Mouse (Mus musculus) limb, embryonic 14.5 days (tissue): ENCODE measurements around the gene Agpat2. TPM values are rescaled to one million over a fixed set of nuclear protein-coding genes. Genes with fewer than 3 reads are reported as not detected.

Source experiments
- ATAC-seq: fragments of 200-750 bp; cut with Nextera tagmentation; 2 replicates; pipeline ENCODE4 v1.8.0; 2017; ENCODE audit warnings: low read depth, moderate number of reproducible peaks, moderate TSS enrichment; ENCODE audit not compliant: low FRiP score
- DNase-seq: peaks from one replicate; pipeline ENCODE4 v3.0.0-alpha.2; 2015; ENCODE audit warnings: low spot score
- H3K27ac ChIP-seq: fragments of 300-500 bp; sonication (generic); replicated peaks from 2 replicates; pipeline ENCODE4 v1.5.1; 2014; ENCODE audit warnings: low read depth, mild to moderate bottlenecking, low read length, moderate library complexity, mixed read lengths
- H3K27me3 ChIP-seq: fragments of 300-500 bp; sonication (generic); 2 replicates; pipeline ENCODE4 v1.6.1; 2014; ENCODE audit warnings: low read length, mixed read lengths; ENCODE audit not compliant: control insufficient read depth, insufficient read depth
- H3K36me3 ChIP-seq: fragments of 300-500 bp; sonication (generic); 2 replicates; pipeline ENCODE4 v1.6.1; 2014; ENCODE audit warnings: mild to moderate bottlenecking, low read length, moderate library complexity, mixed read lengths; ENCODE audit not compliant: control insufficient read depth, insufficient read depth
- H3K4me1 ChIP-seq: fragments of 300-500 bp; sonication (generic); 2 replicates; pipeline ENCODE4 v1.6.1; 2014; ENCODE audit warnings: antibody characterized with exemption, low read length, mixed read lengths; ENCODE audit not compliant: control insufficient read depth, insufficient read depth
- H3K4me2 ChIP-seq: fragments of 300-500 bp; sonication (generic); replicated peaks from 2 replicates; pipeline ENCODE4 v1.6.1; 2014; ENCODE audit warnings: low read depth, mild to moderate bottlenecking, low read length, moderate library complexity; ENCODE audit not compliant: severe bottlenecking
- H3K4me3 ChIP-seq: fragments of 300-500 bp; sonication (generic); replicated peaks from 2 replicates; pipeline ENCODE4 v1.5.1; 2014; ENCODE audit warnings: low read length
- H3K9ac ChIP-seq: fragments of 300-500 bp; sonication (generic); 2 replicates; pipeline ENCODE4 v1.6.1; 2014; ENCODE audit warnings: mild to moderate bottlenecking, low read depth, low read length, moderate library complexity; ENCODE audit not compliant: severe bottlenecking
- H3K9me3 ChIP-seq: fragments of 300-500 bp; sonication (generic); 2 replicates; pipeline ENCODE4 v1.6.1; 2016; ENCODE audit warnings: low read length; ENCODE audit not compliant: control insufficient read depth
- POLR2A ChIP-seq: fragments of 200-500 bp; IDR thresholded peaks from 2 replicates; pipeline ENCODE4 v1.8.0; 2012; ENCODE audit warnings: inconsistent platforms, mild to moderate bottlenecking, moderate library complexity, borderline replicate concordance; ENCODE audit not compliant: insufficient read depth, insufficient read length; ENCODE audit errors: extremely low read depth
- WGBS: fragments of 180-500 bp; shearing (Covaris S2); extraction: QIAGEN DNeasy Blood & Tissue Kit; methylation state at CpG from one replicate; pipeline ENCODE4 v1.1.7; 2014; 5-methylcytosine and 5-hydroxymethylcytosine counted together
- polyA plus RNA-seq, 2 experiments: library from polyadenylated mRNA; depleted of rRNA in 1 of 2; stranded (reverse) in 1 of 2; unstranded in 1 of 2; fragments of >200 nt; fragmentation: Nextera tagmentation in 1 of 2; extraction: Ambion mirVana in 1 of 2; gene quantifications; 2 replicates each; pipeline versions ENCODE4 v1.2.1 to v1.2.3; 2012 to 2014

Gene Agpat2
- polyA plus RNA-seq, 2 experiments = 24.1 to 27.8 TPM

DNA sequence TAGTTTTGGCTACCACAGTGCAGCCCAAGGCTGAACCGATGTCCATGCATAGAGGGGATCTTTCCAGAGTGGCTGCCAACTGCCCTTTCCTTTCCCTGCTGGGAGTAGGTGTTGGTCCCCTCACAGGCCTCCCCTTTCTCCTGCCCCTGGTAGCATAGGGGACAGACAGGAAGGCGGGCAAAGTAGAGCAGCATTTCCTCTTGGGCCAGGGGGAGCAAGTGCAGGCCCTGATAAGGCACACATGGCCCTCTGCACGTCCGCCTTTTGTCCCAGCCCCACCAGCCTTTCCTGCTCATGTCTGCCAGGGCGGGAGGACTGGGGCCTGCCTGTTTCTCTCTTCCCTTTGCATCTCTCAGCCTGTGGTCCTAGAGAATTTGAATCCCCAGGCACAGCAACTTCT is 32.4 kb downstream of the Agpat2 start:
- Histone ChIP-seq H3K4me2 (no peak overlapping the region), H3K27me3 (no peaks in the 10 kb centered on the region), H3K9me3 (no peaks in the 10 kb centered on the region), H3K9ac (no peak overlapping the region), H3K4me3 (no peak overlapping the region), H3K36me3 (no peaks in the 10 kb centered on the region), H3K27ac (peak overlapping the region; percentile 33; the same call in 1 of the 2 replicates), H3K4me1 (peaks cover 6% of the 10 kb centered on the region; the same call in 1 of the 2 replicates)
- TF ChIP-seq POLR2A = no peak
- DNase-seq (no peak), ATAC-seq (no peak)
- WGBS = 66% methylated on average over 5 of the region's 5 CpGs

GRCm38 (mm10) chr2:26571400-26571799 is 32.8 kb downstream of the Agpat2 start:
- no peak for ATAC-seq
- no peak for TF ChIP-seq POLR2A
- H3K4me2 ChIP-seq = no peak overlapping the region
- no peaks in the 10 kb centered on the region for H3K27me3 ChIP-seq
- no peak for DNase-seq
- no peaks in the 10 kb centered on the region for H3K9me3 ChIP-seq
- H3K36me3 ChIP-seq = no peaks in the 10 kb centered on the region
- H3K4me3 ChIP-seq = no peak overlapping the region
- H3K4me1 ChIP-seq = peaks cover 6% of the 10 kb centered on the region; the same call in 1 of the 2 replicates
- peak overlapping the region; percentile 33; the same call in 1 of the 2 replicates for H3K27ac ChIP-seq
- WGBS = 78% methylated on average over 9 of the region's 9 CpGs
- H3K9ac ChIP-seq = no peak overlapping the region

DNA sequence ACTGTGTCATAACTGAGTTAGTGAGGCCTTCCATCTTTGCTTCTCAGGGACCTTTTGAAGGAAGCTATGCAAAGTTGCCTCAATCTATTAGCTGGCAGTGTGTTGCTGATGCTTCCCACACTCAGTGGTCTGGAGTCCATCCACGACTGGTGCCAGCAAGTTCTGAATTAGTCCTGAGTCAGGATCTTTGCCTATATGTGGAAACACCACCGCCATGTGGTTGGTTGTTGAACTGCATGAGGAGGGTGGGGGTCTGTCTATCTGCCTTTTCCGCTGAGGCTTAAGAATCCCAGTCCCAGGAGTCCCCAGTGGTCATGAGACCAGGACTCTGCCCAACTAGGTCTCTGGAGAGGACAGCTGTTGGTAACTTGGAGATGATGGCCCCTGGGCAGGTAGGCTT is 34.2 kb downstream of the Agpat2 start:
- Histone ChIP-seq H3K9me3 (no peaks in the 10 kb centered on the region), H3K4me1 (peaks cover 6% of the 10 kb centered on the region; the same call in 1 of the 2 replicates), H3K4me3 (no peak overlapping the region), H3K27me3 (no peaks in the 10 kb centered on the region), H3K4me2 (no peak overlapping the region), H3K36me3 (no peaks in the 10 kb centered on the region), H3K27ac (no peak overlapping the region), H3K9ac (no peak overlapping the region)
- 7% methylated on average over 3 of the region's 3 CpGs for WGBS
- no peak for TF ChIP-seq POLR2A
- ATAC-seq (no peak), DNase-seq (peak; percentile 42)

GRCm38 (mm10) chr2:26566221-26566620 is 38.0 kb downstream of the Agpat2 start:
- Histone ChIP-seq H3K4me3 (no peak overlapping the region), H3K4me1 (no peaks in the 10 kb centered on the region), H3K27ac (no peak overlapping the region), H3K9me3 (no peaks in the 10 kb centered on the region), H3K9ac (no peak overlapping the region), H3K36me3 (no peaks in the 10 kb centered on the region), H3K27me3 (no peaks in the 10 kb centered on the region), H3K4me2 (no peak overlapping the region)
- ATAC-seq = peak; percentile 41; the same call in 1 of the 2 replicates
- no peak for DNase-seq
- no peak for TF ChIP-seq POLR2A
- WGBS = 13% methylated on average over 4 of the region's 4 CpGs

DNA sequence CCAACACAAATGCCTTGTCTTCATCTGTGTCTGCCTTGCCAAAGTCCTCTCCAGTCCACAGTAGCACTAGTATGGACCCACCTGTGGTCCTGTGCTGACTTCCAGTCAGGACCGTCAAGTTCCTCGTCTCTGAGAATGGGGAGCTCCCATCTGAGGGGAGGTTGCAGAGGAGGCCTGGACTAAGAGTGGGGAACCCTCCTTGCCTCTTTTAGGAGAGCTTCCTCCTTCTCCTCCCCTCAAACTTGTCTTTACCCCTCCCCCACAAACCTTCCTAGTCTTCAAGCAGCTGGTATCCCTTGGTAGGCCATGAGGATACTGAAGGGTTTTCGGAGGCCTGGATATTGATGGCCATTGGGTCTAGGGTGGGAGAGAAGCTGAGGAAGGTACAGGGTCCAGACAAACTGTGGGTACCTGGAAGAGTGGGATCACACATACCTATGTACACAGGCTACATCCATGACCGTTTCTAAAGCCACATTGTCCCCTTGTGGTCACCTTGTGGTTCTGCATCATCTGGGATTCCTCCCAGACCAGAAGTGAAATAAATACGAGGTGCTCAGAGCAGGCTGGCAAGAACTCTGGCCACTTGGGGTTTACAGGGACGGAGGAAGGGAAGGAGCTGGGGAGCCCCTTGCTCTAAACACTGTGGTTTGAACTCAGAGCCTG is 42.7 kb downstream of the Agpat2 start:
- no peaks in the 10 kb centered on the region for H3K27me3 ChIP-seq
- no peak for TF ChIP-seq POLR2A

More for the DNA sequence above, 42.7 kb downstream of the Agpat2 start:
- Histone ChIP-seq H3K9me3 (no peaks in the 10 kb centered on the region), H3K27ac (no peak overlapping the region), H3K36me3 (no peaks in the 10 kb centered on the region), H3K4me1 (no peaks in the 10 kb centered on the region), H3K4me3 (no peak overlapping the region), H3K4me2 (no peak overlapping the region), H3K9ac (no peak overlapping the region)
- WGBS = 48% methylated on average over 6 of the region's 6 CpGs
- ATAC-seq = peak; percentile 68; the same call in 1 of the 2 replicates
- peak; percentile 82 for DNase-seq
